Mouse (Mus musculus): ENCODE measurements around the gene Fam69a. TPM values are rescaled to one million over a fixed set of nuclear protein-coding genes. Genes with fewer than 3 reads are reported as not detected.
"Not testable (repeated sequence)": the region's sequence is repeated elsewhere in the genome, so short reads cannot be mapped to it uniquely, and the experiment has no call there.

Fam69a gene
- polyA plus RNA-seq, 1 experiment from 2014 or later = 58.7 TPM

DNA sequence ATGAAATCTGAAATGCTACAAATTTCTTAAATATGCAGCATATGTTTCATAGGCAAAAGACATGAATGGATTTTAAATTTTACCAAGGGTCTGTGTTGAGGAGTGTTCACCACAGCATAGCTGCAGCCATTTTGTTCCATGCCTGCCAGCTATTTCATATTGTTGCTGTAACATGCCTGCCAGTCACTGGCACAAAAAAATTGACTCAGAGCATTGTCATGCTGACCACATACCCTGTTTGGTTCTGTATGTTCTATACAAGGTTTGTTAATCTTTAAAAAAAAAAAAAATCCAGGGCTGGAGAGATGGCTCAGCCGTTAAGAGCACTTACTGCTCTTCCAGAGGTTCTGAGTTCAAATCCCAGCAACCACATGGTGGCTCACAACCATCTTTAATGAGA is 48.4 kb downstream of the Fam69a start:
- not testable (repeated sequence) for ATAC-seq (ENCODE audit: low FRiP score, low read depth)

DNA sequence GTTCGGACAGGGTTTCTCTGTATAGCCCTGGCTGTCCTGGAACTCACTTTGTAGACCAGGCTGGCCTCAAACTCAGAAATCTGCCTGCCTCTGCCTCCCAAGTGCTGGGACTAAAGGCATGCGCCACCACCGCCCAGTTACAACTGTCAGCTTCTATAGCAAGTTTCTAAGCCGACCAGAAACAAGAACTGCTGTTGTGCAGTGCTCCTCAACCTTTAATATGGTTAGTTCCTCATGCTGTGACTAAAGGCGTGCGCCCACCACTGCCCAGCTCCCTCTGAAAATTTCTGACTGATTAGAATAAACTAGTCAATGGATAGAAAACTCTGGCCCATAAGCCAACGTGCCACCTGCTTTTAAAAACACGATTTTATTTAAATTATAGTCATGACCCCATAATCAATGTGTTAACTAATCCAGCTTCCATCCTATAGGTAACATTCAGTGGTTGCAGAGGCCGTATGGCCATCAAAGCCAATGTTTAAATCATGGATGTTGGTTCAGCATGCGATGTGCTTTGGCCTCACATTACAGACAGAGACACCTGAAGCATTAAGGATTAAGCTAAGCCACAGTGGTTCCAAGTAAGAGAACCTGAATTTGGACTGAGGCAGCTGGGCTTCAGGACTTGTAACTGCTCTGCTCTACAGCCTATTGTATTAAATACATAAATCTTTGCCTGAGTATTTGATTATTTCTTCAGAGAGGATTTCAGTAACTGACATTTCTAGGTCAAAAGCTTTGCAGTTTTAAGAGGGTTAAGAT is 50.1 kb downstream of the Fam69a start:
- peaks cover 5% of the 10 kb centered on the region; the same call in 1 of the 2 replicates for H3K4me1 ChIP-seq (replicated peaks)

More for the DNA sequence above, 48.4 kb downstream of the Fam69a start:
- H3K4me1 ChIP-seq (replicated peaks); H3K4me2 ChIP-seq; H3K27ac ChIP-seq (replicated peaks); H3K9me3 ChIP-seq; H3K9ac ChIP-seq; H3K4me3 ChIP-seq; H3K36me3 ChIP-seq; H3K27me3 ChIP-seq: not testable (repeated sequence)
- 78% methylated on average over 1 of the region's 1 CpGs for WGBS

DNA sequence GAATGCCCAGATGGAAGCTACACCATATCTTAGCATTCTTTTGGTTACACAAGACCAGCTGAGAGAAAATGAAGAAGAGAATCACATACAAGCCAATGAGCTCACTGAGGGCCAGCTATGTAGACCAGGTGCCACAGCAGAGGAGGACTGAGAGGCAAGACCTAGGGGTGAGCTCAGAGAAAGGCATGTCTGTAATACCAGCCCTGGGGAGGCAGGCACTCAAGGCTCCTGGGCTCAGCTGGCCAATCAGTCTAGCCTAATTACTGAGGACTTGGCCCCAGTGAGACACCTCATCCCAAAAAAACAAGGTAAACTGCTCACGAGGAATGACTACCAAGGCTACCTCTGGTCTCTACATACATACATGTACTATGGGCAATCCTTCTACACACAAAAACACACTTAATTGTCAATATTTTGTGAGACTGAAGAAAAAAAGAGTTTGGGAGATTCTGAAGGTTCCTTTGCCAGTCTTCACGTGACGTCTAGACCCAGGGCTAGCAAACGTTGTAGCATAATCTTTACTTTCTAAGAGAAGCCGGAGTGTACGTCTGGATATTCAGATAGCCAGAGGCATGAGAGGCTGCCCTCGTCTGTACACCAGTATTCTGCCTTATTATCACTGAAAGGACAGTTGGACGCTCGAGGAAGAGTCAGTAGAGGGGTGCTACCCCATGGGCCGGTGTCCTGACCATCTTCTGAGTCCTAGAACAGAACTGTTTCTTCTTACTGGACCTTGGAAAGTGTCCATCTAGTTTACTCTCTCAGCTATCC is 51.9 kb downstream of the Fam69a start:
- Histone ChIP-seq H3K9ac (no peak overlapping the region), H3K4me2 (no peak overlapping the region), H3K9me3 (no peaks in the 10 kb centered on the region), H3K27ac (replicated peaks) (no peak overlapping the region), H3K4me1 (replicated peaks) (peaks cover 5% of the 10 kb centered on the region; the same call in 1 of the 2 replicates), H3K4me3 (no peak overlapping the region), H3K36me3 (no peaks in the 10 kb centered on the region), H3K27me3 (no peaks in the 10 kb centered on the region)
- 88% methylated on average over 10 of the region's 10 CpGs for WGBS
- no peak for ATAC-seq (ENCODE audit: low FRiP score, low read depth)

More for the DNA sequence above, 50.1 kb downstream of the Fam69a start:
- no peak overlapping the region for H3K4me3 ChIP-seq
- H3K36me3 ChIP-seq = no peaks in the 10 kb centered on the region
- no peaks in the 10 kb centered on the region for H3K27me3 ChIP-seq
- H3K4me2 ChIP-seq = no peak overlapping the region
- no peaks in the 10 kb centered on the region for H3K9me3 ChIP-seq
- no peak for ATAC-seq (ENCODE audit: low FRiP score, low read depth)
- 88% methylated on average over 10 of the region's 10 CpGs for WGBS
- H3K9ac ChIP-seq = no peak overlapping the region
- H3K27ac ChIP-seq (replicated peaks) = no peak overlapping the region

DNA sequence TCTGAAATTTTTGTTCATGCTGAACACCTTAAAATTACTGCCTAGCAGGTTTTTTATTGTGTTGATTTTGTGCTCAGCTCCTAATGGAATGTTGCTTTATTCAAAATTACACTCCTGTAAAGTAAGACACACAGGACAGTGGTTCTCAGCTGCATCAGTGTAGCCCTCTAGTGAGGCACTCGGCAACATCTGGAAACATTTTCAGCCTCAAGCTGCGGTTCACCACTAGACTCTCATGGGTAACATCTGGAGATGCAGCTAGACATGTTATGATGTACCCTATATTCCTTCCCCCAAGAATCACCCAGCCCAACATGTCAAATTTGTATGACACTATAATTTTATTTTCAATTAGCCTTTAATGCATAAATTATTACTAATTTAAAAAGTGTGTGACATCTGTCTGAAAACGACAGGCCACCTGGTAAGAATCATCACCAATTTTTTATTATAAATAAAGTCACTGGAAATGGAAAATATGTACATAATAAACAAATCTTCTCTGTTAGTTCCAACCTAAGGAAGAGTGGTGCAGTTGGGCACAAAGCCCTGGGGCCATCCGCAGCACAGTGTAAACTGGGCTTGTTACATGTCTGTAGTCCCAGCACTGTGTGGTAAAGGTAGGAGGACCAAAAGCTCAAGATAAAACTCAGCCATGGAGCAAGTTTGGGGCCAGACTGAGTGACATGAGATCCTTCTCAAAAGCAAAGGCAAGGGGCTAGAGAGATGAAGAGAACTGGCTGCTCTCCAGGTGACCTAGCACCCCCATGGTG is 53.5 kb downstream of the Fam69a start:
- ATAC-seq (ENCODE audit: low FRiP score, low read depth) = no peak
- H3K4me2 ChIP-seq = no peak overlapping the region
- 74% methylated on average over 4 of the region's 4 CpGs for WGBS
- H3K9ac ChIP-seq = no peak overlapping the region
- no peaks in the 10 kb centered on the region for H3K9me3 ChIP-seq
- no peaks in the 10 kb centered on the region for H3K27me3 ChIP-seq
- H3K4me3 ChIP-seq = no peak overlapping the region
- no peak overlapping the region for H3K27ac ChIP-seq (replicated peaks)
- H3K4me1 ChIP-seq (replicated peaks) = peaks cover 5% of the 10 kb centered on the region; the same call in 1 of the 2 replicates
- no peaks in the 10 kb centered on the region for H3K36me3 ChIP-seq

DNA sequence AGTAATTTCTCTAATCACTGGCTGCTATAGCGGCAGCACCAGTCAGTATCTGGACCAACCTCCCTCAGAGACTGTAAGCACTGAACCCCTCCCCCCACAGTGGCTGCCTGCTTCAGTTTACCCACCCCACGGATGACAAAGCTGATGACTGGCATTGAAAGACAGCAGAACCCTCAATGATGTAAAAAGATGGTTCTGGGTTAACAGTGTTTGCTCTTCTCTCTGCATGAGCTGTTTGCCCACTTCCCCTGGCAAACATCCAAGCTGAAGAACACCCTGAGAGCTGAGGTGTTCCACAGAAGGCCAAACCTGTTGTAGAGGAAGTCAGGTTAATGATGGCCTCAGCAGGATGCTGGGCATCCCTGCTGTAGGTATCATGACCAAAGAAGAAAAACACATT is 54.3 kb downstream of the Fam69a start:
- no peak overlapping the region for H3K4me2 ChIP-seq
- no peak overlapping the region for H3K9ac ChIP-seq
- no peaks in the 10 kb centered on the region for H3K9me3 ChIP-seq
- H3K4me3 ChIP-seq = no peak overlapping the region
- H3K36me3 ChIP-seq = no peaks in the 10 kb centered on the region
- H3K4me1 ChIP-seq (replicated peaks) = peaks cover 5% of the 10 kb centered on the region; the same call in 1 of the 2 replicates
- 40% methylated on average over 2 of the region's 2 CpGs for WGBS
- ATAC-seq (ENCODE audit: low FRiP score, low read depth) = peak; percentile 48; the same call in 1 of the 2 replicates
- H3K27me3 ChIP-seq = no peaks in the 10 kb centered on the region
- no peak overlapping the region for H3K27ac ChIP-seq (replicated peaks)

DNA sequence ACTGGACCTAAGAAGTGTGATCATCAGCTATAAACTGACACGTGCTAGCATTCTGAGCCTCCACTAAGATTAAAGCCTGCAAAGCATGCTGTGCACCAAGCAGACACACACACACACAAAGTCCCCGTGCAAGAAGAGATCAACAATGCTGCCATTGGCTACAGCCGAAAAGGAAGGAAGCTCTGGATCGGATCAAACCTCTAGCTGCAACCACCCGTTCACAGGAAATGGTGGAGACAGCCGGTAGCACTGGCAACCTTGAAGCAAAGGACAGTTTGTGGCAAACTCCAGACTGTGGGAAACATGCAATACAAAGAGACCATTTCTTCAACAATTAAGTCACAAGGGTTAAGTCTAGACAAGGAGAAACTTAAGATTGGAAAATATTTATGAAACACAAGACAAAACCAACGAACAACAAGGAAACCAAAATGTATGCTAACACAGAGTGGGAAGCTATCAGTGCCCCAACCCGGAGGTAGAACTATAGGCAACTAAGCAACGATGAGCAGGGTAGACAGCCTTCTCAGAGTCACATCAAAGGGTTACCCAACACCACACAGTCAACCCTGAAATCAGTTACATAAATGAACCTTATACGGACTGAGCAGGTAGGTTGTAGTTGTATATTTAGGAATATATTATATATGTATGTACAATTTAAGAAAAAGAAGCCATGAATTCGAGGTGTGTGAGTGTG is 60.2 kb downstream of the Fam69a start:
- no peak overlapping the region for H3K4me3 ChIP-seq
- H3K9me3 ChIP-seq = no peaks in the 10 kb centered on the region
- no peak overlapping the region for H3K4me2 ChIP-seq
- no peaks in the 10 kb centered on the region for H3K27me3 ChIP-seq
- H3K36me3 ChIP-seq = no peaks in the 10 kb centered on the region
- no peak overlapping the region for H3K9ac ChIP-seq
- 85% methylated on average over 11 of the region's 11 CpGs for WGBS
- no peak for ATAC-seq (ENCODE audit: low FRiP score, low read depth)
- no peak overlapping the region for H3K27ac ChIP-seq (replicated peaks)
- no peaks in the 10 kb centered on the region for H3K4me1 ChIP-seq (replicated peaks)

DNA sequence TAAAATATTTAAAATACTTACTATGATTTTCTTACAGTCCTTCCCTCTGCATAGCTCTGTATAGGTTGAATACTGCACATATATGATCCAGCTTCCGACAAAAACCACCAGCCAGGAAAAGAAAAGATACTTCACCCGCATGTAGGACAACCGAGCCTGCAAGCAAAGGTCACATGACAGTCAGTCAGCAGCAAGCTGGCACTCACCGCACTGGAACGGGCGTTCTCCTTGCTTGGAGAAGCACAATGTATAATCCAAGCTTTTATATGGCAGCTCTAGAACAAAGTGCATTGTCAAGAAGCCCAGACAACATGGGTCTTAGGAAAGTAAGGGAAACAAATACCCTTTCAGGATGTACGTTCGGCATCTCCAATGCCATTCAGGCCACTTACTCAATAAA is 62.3 kb downstream of the Fam69a start:
- Histone ChIP-seq H3K4me3 (no peak overlapping the region), H3K4me2 (no peak overlapping the region), H3K27ac (replicated peaks) (no peak overlapping the region), H3K4me1 (replicated peaks) (no peaks in the 10 kb centered on the region), H3K36me3 (no peaks in the 10 kb centered on the region), H3K9ac (no peak overlapping the region), H3K27me3 (no peaks in the 10 kb centered on the region), H3K9me3 (no peaks in the 10 kb centered on the region)
- ATAC-seq (ENCODE audit: low FRiP score, low read depth) = no peak
- 70% methylated on average over 8 of the region's 8 CpGs for WGBS

DNA sequence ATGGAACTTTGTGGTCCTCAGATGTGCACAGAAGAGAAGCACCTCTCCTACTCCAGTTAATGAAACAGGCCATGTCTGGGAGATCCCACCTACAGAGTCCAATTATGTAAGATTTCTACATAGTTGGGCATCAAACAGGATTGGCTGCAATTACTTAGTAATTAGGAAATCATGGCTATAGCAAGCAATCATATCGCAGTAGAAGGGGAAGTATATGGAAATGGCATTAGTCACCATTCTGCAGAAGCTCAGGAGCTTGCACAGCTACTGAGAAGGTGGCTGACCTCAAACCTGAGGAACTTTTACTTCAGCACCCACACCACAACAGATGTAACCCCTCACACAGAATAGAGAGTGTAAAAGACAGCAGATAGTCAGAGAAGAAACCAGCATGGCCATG is 64.0 kb downstream of the Fam69a start:
- no peak overlapping the region for H3K9ac ChIP-seq
- H3K4me3 ChIP-seq = no peak overlapping the region
- 85% methylated on average over 1 of the region's 1 CpGs for WGBS
- ATAC-seq (ENCODE audit: low FRiP score, low read depth) = no peak
- H3K4me2 ChIP-seq = no peak overlapping the region
- H3K27me3 ChIP-seq = no peaks in the 10 kb centered on the region
- no peaks in the 10 kb centered on the region for H3K4me1 ChIP-seq (replicated peaks)
- no peaks in the 10 kb centered on the region for H3K9me3 ChIP-seq
- no peaks in the 10 kb centered on the region for H3K36me3 ChIP-seq
- no peak overlapping the region for H3K27ac ChIP-seq (replicated peaks)

DNA sequence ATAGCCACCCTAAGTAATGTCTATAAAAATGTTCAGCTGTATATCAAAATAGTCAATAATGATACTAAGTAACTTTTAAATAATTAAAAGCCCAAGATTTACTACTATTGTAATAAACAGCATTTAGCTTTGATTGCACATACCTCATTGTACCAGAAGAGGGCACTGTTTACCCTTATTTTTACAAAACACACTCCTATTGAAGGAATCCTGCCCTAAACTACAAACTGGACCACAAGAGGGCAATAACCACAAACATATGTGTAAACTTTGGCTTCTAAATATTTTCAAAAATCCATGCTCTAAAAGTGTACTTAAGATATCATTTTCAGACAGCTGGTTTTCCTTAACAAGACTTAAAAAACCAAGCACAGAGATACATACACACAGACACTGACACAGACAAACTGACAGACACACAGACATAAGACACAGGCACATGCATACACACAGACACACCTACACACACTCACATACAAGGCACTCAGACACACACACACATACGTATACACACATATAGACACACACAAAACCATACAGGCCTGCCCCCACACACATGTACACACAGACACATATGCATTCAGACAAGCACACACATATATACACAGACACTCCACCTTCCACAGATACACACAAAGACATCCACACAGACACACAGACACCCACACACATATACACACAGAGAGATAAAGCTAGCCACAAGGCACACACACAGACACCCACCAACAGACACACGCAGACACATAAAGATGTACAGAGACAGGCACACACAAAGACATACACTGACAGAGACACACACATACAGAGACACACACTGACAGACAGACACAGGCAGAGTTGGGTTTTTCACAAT is 65.3 kb downstream of the Fam69a start:
- ATAC-seq (ENCODE audit: low FRiP score, low read depth) = peak; percentile 53; the same call in 1 of the 2 replicates
- WGBS = 74% methylated on average over 2 of the region's 2 CpGs
- Histone ChIP-seq H3K4me1 (replicated peaks) (no peaks in the 10 kb centered on the region), H3K27ac (replicated peaks) (no peak overlapping the region), H3K9ac (no peak overlapping the region), H3K36me3 (no peaks in the 10 kb centered on the region), H3K27me3 (no peaks in the 10 kb centered on the region), H3K4me2 (no peak overlapping the region), H3K9me3 (no peaks in the 10 kb centered on the region), H3K4me3 (no peak overlapping the region)

DNA sequence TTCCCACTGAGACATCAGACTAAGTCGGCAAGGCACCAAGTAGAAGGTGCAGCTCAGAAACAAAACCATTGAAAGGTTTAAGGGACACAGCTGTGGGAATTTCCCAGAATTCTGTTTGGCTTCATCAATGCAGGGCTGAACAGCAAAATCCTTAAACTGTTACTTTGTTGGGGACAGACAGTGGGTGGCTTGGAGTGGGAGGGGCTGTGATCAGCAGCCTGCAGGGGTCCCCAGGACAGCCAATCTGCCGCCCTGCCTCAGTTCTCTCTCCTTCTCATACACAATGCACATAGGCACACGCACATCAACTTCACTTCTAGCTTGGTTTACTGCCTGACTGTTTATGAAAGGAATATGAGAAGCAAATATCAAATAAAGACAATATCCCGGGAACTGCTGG is 71.6 kb downstream of the Fam69a start:
- Histone ChIP-seq H3K9ac (no peak overlapping the region), H3K4me1 (replicated peaks) (no peaks in the 10 kb centered on the region), H3K4me3 (no peak overlapping the region), H3K36me3 (peaks cover 11% of the 10 kb centered on the region; the same call in 1 of the 2 replicates), H3K27ac (replicated peaks) (no peak overlapping the region), H3K9me3 (no peaks in the 10 kb centered on the region), H3K27me3 (no peaks in the 10 kb centered on the region), H3K4me2 (no peak overlapping the region)
- ATAC-seq (ENCODE audit: low FRiP score, low read depth) = no peak
- WGBS = 33% methylated on average over 4 of the region's 4 CpGs

DNA sequence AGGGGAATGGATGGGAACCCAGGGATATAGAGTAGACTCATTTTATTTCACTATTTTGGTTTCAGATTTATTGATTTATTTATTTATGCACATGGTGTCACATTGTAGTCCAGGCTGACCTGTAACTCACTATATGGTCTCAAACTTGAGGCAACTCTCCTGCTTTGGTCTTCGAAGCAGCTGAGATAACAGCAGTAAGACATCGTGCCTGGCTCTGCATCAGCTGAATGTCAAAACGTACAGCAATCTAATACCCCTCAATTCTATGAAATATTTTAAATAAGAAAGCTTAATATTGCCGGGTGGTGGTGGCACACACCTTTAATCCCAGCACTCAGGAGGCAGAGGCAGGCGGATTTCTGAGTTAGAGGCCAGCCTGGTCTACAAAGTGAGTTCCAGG is 75.9 kb downstream of the Fam69a start:
- WGBS = 94% methylated on average over 5 of the region's 5 CpGs
- Histone ChIP-seq H3K27ac (replicated peaks) (no peak overlapping the region), H3K36me3 (peaks cover 52% of the 10 kb centered on the region), H3K9ac (no peak overlapping the region), H3K27me3 (no peaks in the 10 kb centered on the region), H3K4me1 (replicated peaks) (no peaks in the 10 kb centered on the region), H3K9me3 (no peaks in the 10 kb centered on the region), H3K4me2 (no peak overlapping the region), H3K4me3 (no peak overlapping the region)
- no peak for ATAC-seq (ENCODE audit: low FRiP score, low read depth)

All from hindbrain, embryonic 15.5 days (tissue).